Mouse (Mus musculus): ENCODE data around the gene Hirip3. TPM values are rescaled to one million over a fixed set of nuclear protein-coding genes. Genes with fewer than 3 reads are reported as not detected.

The Hirip3 gene
- total RNA-seq, 2 experiments from 2014 or later: 32.3 to 41.4 TPM

GRCm38 (mm10) chr7:126851192-126851591 is 10.6 kb upstream of the Hirip3 start:
- DNase-seq (ENCODE audit: low spot score in 2 of 2): no peak

DNA sequence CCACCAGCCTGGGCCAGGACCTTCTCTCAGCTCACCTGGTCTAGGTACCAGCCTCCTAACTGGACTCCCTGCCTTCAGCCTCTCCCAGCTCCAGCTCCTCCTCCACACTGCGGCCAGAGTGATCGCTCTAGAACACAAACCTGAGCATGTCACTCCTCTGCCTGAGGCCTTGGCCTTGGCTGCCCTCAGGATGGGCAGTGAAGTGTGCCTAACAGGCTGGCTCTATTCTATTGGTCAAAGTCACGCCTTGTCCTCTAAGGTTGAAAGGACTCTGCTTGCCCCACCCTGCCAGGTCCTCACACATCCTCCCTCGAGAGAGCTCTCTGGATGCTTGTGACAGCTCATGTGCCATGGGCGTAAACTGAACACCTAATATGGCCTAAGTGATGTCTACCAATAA is 8.3 kb upstream of the Hirip3 start:
- no peak for DNase-seq (ENCODE audit: low spot score in 2 of 2)

GRCm38 (mm10) chr7:126855641-126856040 is 6.1 kb upstream of the Hirip3 start:
- no peak for DNase-seq (ENCODE audit: low spot score in 2 of 2)

DNA sequence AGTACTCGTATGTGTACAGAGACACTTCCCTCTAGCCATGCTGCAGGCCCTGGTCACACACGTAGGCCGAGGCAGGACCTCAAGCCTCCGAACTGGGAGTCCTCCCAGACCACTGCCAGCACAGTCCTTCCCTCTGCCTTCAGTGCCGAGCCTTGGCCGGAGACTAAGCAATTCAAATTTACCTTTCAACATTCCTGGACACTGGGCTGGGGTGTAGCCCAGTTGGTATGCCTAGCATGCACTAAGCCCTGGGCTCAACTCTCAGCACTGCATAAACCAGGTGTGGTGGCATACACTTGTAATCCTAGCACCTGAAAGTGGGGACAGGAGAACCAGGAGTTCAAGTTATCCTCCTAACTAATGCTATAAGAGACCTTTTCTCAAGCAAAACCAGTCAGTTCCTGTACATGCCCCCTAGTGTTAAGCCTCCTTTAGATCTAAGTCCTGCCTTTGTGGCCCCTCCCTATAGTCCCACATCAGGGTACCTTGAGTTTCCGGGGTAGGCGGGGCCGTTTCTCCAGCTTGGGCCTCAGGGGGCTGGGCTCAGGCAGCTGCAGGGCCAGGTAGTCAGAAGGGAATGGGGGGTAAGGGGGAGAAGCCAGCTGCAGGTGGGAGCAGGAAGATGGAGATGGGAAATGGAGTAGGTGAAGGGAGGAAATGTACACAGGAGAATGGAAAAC is 4.9 kb upstream of the Hirip3 start:
- no peak for DNase-seq (ENCODE audit: low spot score in 2 of 2)

- no peak for DNase-seq (ENCODE audit: low spot score in 2 of 2)
These were observed 785 bp upstream of the Hirip3 start for GRCm38 (mm10) chr7:126860987-126861386.

GRCm38 (mm10) chr7:126862147-126862784 is 494 bp downstream of the Hirip3 start, which contains the start of gene Ino80e:
Gene Ino80e, minus strand, starts transcription at chr7:126862377.
- peak; percentile 78 to 90 for DNase-seq (ENCODE audit: low spot score in 2 of 2)

DNA sequence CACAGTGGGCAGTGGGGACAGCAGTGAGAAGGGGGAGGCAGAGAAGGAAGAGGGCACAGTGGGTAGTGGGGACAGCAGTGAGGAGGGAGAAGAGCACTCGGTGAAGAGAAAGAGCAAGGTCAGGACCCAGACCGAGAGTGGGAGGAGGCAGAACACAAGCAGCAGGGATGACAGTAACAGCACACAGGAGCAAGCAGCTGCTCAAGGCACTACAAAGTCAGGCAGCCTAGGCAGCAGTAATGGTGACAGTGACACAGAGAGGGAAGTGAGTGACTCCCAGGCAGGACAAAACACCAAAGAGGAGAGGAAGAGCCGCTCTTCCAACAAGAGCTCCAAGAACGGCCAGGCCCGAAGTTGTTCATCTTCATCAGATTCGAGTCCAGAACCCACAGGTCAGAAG is 2.0 kb downstream of the Hirip3 start:
- DNase-seq (ENCODE audit: low spot score in 2 of 2): no peak

DNA sequence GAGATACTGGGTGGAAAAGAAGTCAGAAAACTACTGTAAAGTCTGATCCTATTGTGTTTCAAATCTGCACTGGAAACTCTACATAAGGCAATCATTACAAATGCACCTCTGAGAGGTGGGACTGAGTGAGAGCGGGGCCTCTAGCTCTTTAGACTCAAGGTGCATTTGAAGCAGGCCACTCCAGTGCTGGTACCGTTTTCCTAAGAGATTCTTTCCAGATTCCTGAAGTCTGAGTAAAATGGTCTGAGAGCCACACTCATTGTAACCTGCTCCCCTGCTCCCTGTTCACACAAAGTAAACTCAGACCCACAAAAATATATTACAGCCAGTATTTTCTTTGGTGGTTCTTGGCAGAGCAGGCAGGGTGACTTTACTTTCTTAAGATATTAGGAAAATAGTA is 5.8 kb downstream of the Hirip3 start:
- DNase-seq (ENCODE audit: low spot score in 2 of 2): no peak

GRCm38 (mm10) chr7:126868003-126868402 is 6.2 kb downstream of the Hirip3 start:
- DNase-seq (ENCODE audit: low spot score in 2 of 2): no peak

DNA sequence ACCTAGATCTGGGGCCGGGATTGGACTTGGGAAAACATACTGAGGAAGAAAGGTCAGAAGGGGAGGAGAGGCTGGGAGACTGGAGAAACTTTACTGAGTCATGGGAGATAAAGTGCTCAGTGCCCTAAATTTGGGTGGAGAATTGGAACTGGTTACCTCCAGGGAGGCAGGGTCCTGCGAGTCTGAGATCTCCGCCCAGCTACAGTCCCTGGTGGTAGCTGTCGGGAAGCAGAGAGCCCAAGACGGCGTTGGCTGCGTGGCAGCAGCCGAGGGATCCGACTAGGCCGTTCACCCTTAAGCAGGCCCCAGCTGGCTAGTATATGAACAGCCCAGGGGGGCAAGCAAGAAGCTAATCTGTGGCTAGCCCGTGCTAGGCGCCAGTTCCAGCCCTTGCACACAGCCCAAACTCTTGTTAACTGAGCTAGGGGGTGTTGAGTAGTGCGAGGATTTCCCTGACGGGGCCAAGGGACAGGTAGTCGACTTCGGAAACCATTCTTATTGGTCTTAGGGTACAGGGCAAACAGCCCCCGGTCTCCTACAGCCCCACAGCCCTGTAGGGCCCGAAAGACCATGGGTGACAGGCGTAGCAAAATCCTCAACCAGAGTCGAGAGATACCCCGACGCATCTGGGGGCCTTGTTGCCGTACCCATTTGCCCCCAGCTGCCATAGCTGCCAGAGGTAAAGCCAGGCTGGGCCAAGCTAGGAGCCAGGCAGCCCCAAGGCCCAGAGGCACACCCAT is 8.2 kb downstream of the Hirip3 start:
- no peak for DNase-seq (ENCODE audit: low spot score in 2 of 2)

- no peak for DNase-seq (ENCODE audit: low spot score in 2 of 2)
These were observed 8.7 kb downstream of the Hirip3 start for GRCm38 (mm10) chr7:126870520-126870891.

GRCm38 (mm10) chr7:126877239-126877638 is 15.5 kb downstream of the Hirip3 start:
- no peak for DNase-seq (ENCODE audit: low spot score in 2 of 2)

- DNase-seq (ENCODE audit: low spot score in 2 of 2): no peak
These were observed 19.3 kb downstream of the Hirip3 start for GRCm38 (mm10) chr7:126881040-126881439.

DNA sequence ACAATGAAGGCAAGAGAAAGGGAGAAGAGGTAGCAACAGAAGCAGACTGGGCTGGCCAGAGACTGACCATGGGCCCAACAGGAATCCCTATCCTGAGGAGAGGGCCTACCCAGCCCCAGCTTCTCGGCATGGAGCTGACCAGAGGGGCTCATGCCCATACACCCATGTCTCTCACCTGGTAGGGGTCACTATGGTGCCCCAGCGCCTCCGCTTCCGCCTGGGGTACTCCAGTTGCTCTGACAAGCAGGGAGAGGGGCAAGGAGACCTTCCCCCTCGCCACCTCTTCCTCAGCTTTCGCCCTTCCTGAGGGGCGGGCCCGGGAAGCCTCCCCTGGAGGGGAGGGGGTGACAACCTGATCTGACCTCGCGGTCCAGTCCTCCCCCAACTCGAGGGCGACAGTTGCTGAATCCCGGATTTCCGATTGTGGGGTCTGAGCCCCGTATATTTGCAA is 22.0 kb downstream of the Hirip3 start:
- DNase-seq (ENCODE audit: low spot score in 2 of 2): no peak

DNA sequence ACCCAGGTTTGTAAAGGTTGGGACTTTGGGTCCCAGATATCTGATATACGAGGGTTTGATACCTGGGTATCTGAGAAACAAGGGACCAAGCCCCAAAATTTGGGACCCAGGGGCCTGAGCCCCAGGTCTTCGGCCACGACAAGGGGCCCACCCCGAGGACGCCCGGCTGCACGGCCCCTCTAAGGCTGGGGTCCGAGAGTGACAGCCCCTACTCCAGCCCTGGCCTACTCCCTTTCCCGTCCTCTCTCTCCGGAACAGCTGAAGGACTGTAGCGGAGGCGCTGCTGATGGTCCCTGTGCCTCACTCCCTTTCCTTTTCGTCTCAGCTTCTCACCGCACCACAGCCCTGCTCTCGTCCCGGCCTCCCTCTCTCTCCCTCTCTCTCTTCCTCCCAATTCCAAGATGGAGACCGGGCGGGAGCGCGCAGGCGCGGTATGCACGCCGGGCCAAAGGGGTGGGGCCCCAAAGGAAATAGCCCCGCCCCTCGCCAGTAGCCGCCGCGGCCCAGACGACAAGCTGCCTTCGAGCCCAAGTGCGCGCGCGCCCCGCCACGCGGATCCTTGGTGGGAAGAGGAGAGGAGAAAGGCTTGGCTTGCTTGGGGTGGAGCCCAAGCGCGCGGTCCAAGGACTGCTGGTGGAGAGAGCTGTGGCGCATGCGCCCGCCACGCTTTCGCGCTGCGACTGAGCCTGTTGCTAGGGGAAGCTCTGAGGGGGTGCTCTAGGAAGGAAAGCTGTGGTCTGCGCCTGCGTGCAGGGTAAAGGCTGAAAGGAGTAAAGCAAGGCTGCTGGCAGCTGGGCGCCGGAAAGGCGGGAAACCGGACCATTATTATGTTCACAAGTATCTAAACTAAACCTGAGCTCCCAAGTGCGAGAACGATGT is 22.8 kb downstream of the Hirip3 start, which contains the start of gene Taok2:
TSS of gene Taok2 (minus strand) at position 418 of the 879 bp plus-strand sequence.
- DNase-seq (ENCODE audit: low spot score in 2 of 2): peak; percentile 95 to 99

DNA sequence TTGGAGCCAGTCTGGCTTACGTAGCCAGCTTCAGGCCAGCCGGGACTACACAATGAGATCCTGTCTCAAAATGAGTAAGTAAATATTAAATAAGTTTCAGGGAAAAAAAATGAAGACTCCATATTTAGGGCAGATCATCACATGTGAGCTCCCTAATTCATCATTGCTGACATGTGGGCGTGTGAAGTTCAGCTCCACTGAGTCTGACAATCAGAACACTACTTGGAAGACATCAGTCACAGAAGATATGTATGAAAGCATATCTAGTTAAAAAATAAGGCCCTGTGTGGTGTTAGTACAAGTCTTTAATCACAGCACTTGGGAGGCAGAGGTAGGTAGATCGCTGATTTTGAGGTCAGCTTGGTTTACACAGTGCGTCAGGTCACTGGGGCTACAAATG is 25.5 kb downstream of the Hirip3 start:
- DNase-seq (ENCODE audit: low spot score in 2 of 2): no peak

GRCm38 (mm10) chr7:126888852-126889251 is 27.1 kb downstream of the Hirip3 start:
- DNase-seq (ENCODE audit: low spot score in 2 of 2): no peak

DNA sequence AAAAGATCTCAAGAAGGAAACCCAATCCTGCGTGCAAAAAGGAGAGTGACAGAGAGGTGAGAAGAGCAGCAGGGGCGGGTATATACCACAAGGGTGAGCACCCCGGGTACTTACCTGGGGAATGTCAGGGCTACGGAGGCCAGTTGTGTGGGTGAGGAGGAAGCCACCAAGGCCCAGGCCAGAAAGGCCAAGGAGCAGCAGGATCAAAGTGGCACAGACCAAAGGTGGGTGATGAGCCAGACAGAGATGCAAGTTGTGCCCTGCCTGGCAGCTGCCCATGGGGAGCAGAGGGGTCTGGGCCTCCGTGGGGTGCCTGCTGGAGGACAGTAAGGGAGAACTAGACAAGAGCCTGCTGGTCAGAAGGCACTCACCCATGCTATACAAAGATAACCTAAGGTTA is 35.1 kb downstream of the Hirip3 start:
- DNase-seq (ENCODE audit: low spot score in 2 of 2): no peak

GRCm38 (mm10) chr7:126897390-126898101 is 35.8 kb downstream of the Hirip3 start:
- DNase-seq (ENCODE audit: low spot score in 2 of 2): no peak
